ENCODE assay signal across 21 mouse cellular contexts in genomic region chr4:151916271-151916670, GRCm38 (mm10).
"Had no signal": no experiment of that assay in that cellular context is flagged by ENCODE, and none has a peak within 500 bp of the region (broad histone marks: within the 10 kb centered on the region; RNA-seq: fewer than 3 reads in every experiment).

No protein-coding gene starts in this region.

- H3K9ac ChIP-seq: limb, embryonic 12.5 days; limb, embryonic 15.5 days; liver, embryonic 14.5 days; liver, postnatal 0 days; lung, embryonic 14.5 days; neural tube, embryonic 12.5 days; neural tube, embryonic 15.5 days had no signal

- H3K4me1 ChIP-seq: neural tube, embryonic 12.5 days had no signal

- H3K27ac ChIP-seq: limb, embryonic 12.5 days; limb, embryonic 15.5 days; liver, embryonic 14.5 days; macrophage; neural tube, embryonic 12.5 days; neural tube, embryonic 15.5 days; stomach, postnatal 0 days had no signal

- H3K9me3 ChIP-seq: limb, embryonic 12.5 days; limb, embryonic 15.5 days; neural tube, embryonic 12.5 days; neural tube, embryonic 15.5 days had no signal

- H3K36me3 ChIP-seq: limb, embryonic 12.5 days; limb, embryonic 15.5 days; neural tube, embryonic 12.5 days; neural tube, embryonic 15.5 days had no signal

- ATAC-seq: liver, postnatal 0 days; lung, postnatal 0 days had no signal

- H3K4me3 ChIP-seq: limb, embryonic 12.5 days; limb, embryonic 15.5 days; neural tube, embryonic 12.5 days; neural tube, embryonic 15.5 days had no signal

- H3K27me3 ChIP-seq: limb, embryonic 12.5 days; limb, embryonic 15.5 days; neural tube, embryonic 12.5 days; neural tube, embryonic 15.5 days had no signal

- H3K4me2 ChIP-seq: limb, embryonic 12.5 days; limb, embryonic 15.5 days; liver, embryonic 11.5 days; lung, embryonic 14.5 days; neural tube, embryonic 12.5 days; neural tube, embryonic 15.5 days had no signal

- DNase-seq: kidney, adult 9 months; kidney, postnatal 14 days; kidney, postnatal 4 days; left cerebral cortex, postnatal 4 days; liver, postnatal 0 days; lung, embryonic 14.5 days; right cerebral cortex, adult 18-20 months; right cerebral cortex, postnatal 14 days; right cerebral cortex, postnatal 4 days; thymus, adult 2 months; thymus, postnatal 14 days; thymus, postnatal 4 days had no signal
